Mouse (Mus musculus) cerebellum, postnatal 10 days (tissue): ENCODE measurements at regions not wholly inside any gene's neighbourhood (a gene's known extent, or its start where the extent isn't known, plus 50 kb on each side); places are given as distances from the start of the nearest gene placed in this dataset.

Experiments used
- DNase-seq, 2 experiments: peaks; one replicate each; pipeline ENCODE4 v3.0.0; 2021; ENCODE audit warnings: mixed read lengths in 2 of 2

DNA sequence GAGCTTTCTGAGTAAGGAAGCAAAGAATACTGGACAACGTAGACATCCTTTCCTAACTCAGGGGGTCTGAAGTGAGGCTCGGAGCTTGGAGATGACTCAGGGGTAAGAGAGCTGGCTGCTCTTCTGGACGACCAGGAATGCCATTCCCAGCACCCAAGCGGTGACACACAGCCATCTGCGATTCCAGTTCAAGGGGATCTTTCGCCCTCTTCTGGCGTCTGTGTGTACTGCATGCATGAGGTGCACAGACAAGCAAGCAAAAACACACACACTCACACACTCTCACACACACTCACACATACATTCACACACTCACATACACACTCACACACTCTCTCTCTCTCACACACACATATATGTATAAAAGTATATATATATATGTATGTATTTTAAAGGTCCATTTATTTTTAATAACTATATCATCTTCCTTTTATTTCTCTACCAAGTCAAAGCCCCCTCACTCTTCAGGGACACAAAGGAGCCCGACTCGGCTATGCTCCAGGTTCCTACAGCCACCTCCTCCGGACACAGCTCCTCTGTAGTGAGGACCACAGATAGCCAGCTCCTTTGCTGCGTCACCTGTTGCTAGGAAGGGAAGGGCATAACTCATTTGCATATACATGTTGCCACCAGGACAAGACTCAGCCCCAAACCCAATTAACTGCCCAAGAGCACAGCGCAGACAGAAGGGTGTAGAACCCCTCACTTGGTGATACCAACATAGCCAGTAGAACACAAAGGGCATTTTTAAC, 91.9 kb upstream of the Smad3 start:
- DNase-seq = peak in 1 of 2 experiments; percentile 38

DNA sequence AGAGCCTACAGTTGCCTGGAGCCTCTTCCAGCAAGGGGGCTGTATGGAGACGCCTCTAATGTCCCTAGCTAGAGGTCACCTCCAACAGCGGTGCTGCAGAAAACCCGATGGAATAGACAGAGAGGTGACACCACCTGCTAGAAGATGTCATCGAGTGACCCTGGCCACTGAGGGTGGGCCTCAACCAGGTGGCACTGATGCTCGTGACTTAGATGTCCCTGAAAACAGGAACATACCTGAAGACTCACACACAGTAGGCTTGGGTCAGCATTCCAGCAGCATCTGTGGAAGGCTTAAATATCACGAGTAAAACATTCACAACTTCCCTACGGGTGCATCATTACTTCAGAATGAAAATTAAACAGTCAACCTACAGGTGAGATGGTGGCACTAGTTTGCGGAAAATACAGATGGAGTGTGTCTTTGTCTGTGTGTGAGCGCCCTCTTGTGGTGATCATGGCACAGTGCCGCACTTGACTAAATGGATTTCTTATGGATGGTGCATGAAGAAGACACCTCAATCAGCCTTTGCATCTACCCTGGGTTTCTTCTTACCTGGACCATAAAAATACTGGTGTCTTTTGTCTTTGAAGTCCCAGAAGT, 86.2 kb upstream of the Smad3 start:
- DNase-seq = peak; percentile 81 to 87

- no peak for DNase-seq
Observed at GRCm38 (mm10) chr9:63843431-63843830, 85.6 kb upstream of the Smad3 start.

- DNase-seq = no peak
Observed at GRCm38 (mm10) chr9:63841102-63841501, 83.3 kb upstream of the Smad3 start.

GRCm38 (mm10) chr9:63838996-63839772, 81.4 kb upstream of the Smad3 start:
- DNase-seq = no peak

DNA sequence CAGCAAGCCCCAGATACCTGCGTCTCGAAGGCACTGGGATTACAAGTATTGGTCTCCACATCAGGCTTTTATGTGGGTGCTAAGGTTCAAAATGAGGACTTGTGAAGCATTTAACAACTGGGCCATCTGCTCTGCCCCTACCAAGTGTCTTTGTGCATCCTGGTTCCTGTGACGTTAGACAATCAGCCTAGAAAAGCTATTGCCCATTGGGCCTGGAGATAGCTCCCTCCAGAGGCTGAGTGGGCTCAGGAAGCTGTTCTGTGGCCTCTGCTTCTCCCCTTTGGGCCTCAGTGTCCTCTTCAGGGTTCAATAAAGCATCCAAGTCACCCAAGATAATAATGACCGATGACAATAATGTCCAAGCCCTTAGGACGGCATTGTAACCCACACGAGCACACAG, 79.8 kb upstream of the Smad3 start:
- DNase-seq = no peak

- no peak for DNase-seq
Observed at GRCm38 (mm10) chr9:63836565-63837284, 78.9 kb upstream of the Smad3 start.

GRCm38 (mm10) chr9:63836036-63836435, 78.2 kb upstream of the Smad3 start:
- DNase-seq = peak; percentile 21 to 26

GRCm38 (mm10) chr9:63834416-63834815, 76.6 kb upstream of the Smad3 start:
- DNase-seq = peak; percentile 55 to 76

- DNase-seq = no peak
Observed at GRCm38 (mm10) chr9:63818163-63818562, 60.4 kb upstream of the Smad3 start.

GRCm38 (mm10) chr9:63816540-63816939, 58.7 kb upstream of the Smad3 start:
- peak; percentile 28 to 32 for DNase-seq

DNA sequence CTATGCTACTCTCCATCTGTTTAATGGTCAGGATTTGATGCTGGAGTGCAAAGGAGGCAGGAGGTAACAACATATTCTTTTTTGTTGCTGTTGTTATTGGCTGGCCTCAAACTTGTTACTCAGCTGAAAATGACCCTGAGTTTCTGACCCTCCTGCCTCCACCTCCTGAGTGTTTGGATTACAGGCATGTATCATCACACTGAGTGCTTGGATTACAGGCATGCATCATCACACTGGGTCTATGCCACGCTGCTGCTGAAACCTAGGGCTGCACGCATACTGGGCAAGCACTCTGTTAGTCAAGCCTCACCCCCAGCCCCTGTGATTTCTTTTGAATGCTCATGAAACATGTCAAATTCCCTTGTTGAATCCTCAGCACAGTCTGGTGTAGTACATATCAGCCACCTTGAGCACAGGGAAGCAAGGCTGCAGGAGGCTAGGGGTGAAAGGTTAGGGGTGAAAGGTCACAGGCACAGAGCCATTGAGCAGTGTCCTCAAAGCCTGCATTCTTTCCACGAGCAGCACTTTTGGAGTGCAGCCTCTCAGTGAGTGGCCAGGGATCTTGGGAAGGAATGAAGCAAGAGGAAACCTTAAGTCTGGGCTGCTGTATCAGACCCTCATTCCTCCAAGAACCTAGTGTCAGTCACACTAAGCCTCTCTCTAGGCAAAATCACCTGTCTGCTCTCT, 52.2 kb upstream of the Smad3 start:
- DNase-seq = no peak
